Comparison of ENCODE assay signal across 9 mouse cellular contexts in genomic region chr1:74069085-74069835, GRCm38 (mm10). TPM values are rescaled to one million over a fixed set of nuclear protein-coding genes. Genes with fewer than 3 reads are reported as not detected.
DNase-seq lines count a peak whose midpoint lies in the region; ATAC-seq and TF ChIP-seq lines count a peak whose summit lies in the region.
"Had no signal": no experiment of that assay in that cellular context is flagged by ENCODE, and none has a peak within 500 bp of the region (broad histone marks: within the 10 kb centered on the region; RNA-seq: fewer than 3 reads in every experiment).

No protein-coding gene starts in this region.

- peak overlapping the region; percentile 76 for H3K4me2 ChIP-seq in heart, embryonic 14.5 days (ENCODE audit: low read length)
- H3K4me2 ChIP-seq in midbrain, embryonic 12.5 days (replicated peaks) = peak overlapping the region; percentile 53; the same call in 1 of the 2 replicates

- H3K27ac ChIP-seq in heart, embryonic 14.5 days (replicated peaks in 1 of 2; ENCODE audit: control insufficient read depth in 1 of 2, insufficient read depth in 1 of 2, low read depth in 2 of 2, low read length in 2 of 2) = peak overlapping the region; percentile 66 to 89
- no peak overlapping the region for H3K27ac ChIP-seq in midbrain, embryonic 12.5 days (replicated peaks)

- WGBS in heart, embryonic 14.5 days = 34% methylated on average over 9 of the region's 9 CpGs
- 49% methylated on average over 9 of the region's 9 CpGs for WGBS in midbrain, embryonic 12.5 days

- CTCF ChIA-PET in Patski (lab: Charles Lee) = interaction anchor here (0.8 kb wide), 1 partner anchor 13 kb away, joined by 5 read pairs; no protein-coding TSS in a partner anchor

- no peaks in the 10 kb centered on the region for H3K9me3 ChIP-seq in heart, embryonic 14.5 days (ENCODE audit: control insufficient read depth, low read length)
- no peaks in the 10 kb centered on the region for H3K9me3 ChIP-seq in midbrain, embryonic 12.5 days

- peaks cover 31 to 37% of the 10 kb centered on the region in 2 experiments for H3K4me1 ChIP-seq in heart, embryonic 14.5 days (ENCODE audit: control insufficient read depth in 2 of 2, insufficient read depth in 2 of 2, low read length in 2 of 2)
- H3K4me1 ChIP-seq in midbrain, embryonic 12.5 days = peaks cover 16% of the 10 kb centered on the region

- peak overlapping the region; percentile 59 to 74 for H3K4me3 ChIP-seq in heart, embryonic 14.5 days (ENCODE audit: control insufficient read depth in 1 of 2, insufficient read depth in 1 of 2, low read depth in 1 of 2, low read length in 2 of 2)
- no peak overlapping the region for H3K4me3 ChIP-seq in midbrain, embryonic 12.5 days

- H3K36me3 ChIP-seq in heart, embryonic 14.5 days (ENCODE audit: control insufficient read depth, insufficient read depth, low read length) = no peaks in the 10 kb centered on the region; the same call in 1 of the 2 replicates
- no peaks in the 10 kb centered on the region for H3K36me3 ChIP-seq in midbrain, embryonic 12.5 days

- POLR2A ChIA-PET in Patski (lab: Charles Lee) = interaction anchor here (0.6 to 1.3 kb wide), 5 partner anchors 9 to 111 kb away, joined by 3 to 6 read pairs (median 3); no protein-coding TSS in a partner anchor

- TF ChIP-seq CTCF in Patski (IDR thresholded peaks at IDR 0.05) = no peak

- in situ Hi-C loops in Patski (cut with MboI; ENCODE audit: low pct_unique_long_range_greater_than_20kb) = no loop called here

- ATAC-seq in Patski = peak; percentile 23
- ATAC-seq in heart, embryonic 14.5 days (ENCODE audit: insufficient number of reproducible peaks, insufficient read depth, low FRiP score, low read depth) = no peak
- no peak for ATAC-seq in midbrain, embryonic 12.5 days (ENCODE audit: low FRiP score, low read depth)
- no peak for ATAC-seq in erythroid progenitor cell, adult 5-6 weeks (replicated peaks; ENCODE audit: low FRiP score, poor library complexity, severe bottlenecking)

- DNase-seq in Patski (ENCODE audit: low read depth, low spot score) = no peak
- DNase-seq in embryo, embryonic 11 days = peak; percentile 64
- DNase-seq in kidney, postnatal 10 days = peak; percentile 70
- DNase-seq in thymus, postnatal 25 days = no peak
- DNase-seq in T-cell, adult 2 months (ENCODE audit: low spot score) = no peak

- peak overlapping the region; percentile 82 for H3K9ac ChIP-seq in heart, embryonic 14.5 days (ENCODE audit: low read length)
- no peak overlapping the region for H3K9ac ChIP-seq in midbrain, embryonic 12.5 days (replicated peaks)

- no peaks in the 10 kb centered on the region for H3K27me3 ChIP-seq in Patski
- no peaks in the 10 kb centered on the region for H3K27me3 ChIP-seq in heart, embryonic 14.5 days (ENCODE audit: control insufficient read depth, insufficient read depth, low read length)
- peaks cover 48% of the 10 kb centered on the region for H3K27me3 ChIP-seq in midbrain, embryonic 12.5 days

RNA-seq across cellular contexts. Expression of gene Tns1, which starts 55.0 kb away (rescaled TPM):
- polyA plus RNA-seq in Patski (2021) = 393 TPM
- polyA plus RNA-seq in heart, embryonic 14.5 days (2014; fragmentation: Nextera tagmentation; extraction: Ambion mirVana) = 125 and 142 TPM in 2 replicates
- 17.1 and 21.0 TPM in 2 replicates for polyA plus RNA-seq in midbrain, embryonic 12.5 days (2016; fragmentation: Nextera tagmentation; extraction: Ambion mirVana)
- total RNA-seq in erythroid progenitor cell, adult 5-6 weeks (2015; ENCODE audit: low replicate concordance) = 20.5 and 21.6 TPM in 2 replicates
- total RNA-seq in erythroid progenitor cell, adult 5-6 weeks (2017; ENCODE audit: low replicate concordance) = 20.0 and 49.5 TPM in 2 replicates

RNA-seq across cellular contexts. Expression of gene Rufy4, which starts 56.1 kb away (rescaled TPM):
- 0.72 TPM for polyA plus RNA-seq in Patski (2021)
- polyA plus RNA-seq in heart, embryonic 14.5 days (2014; fragmentation: Nextera tagmentation; extraction: Ambion mirVana) = 0.22 and 0.39 TPM in 2 replicates
- 0.37 and 0.67 TPM in 2 replicates for polyA plus RNA-seq in midbrain, embryonic 12.5 days (2016; fragmentation: Nextera tagmentation; extraction: Ambion mirVana)
- not detected in 2 replicates for total RNA-seq in erythroid progenitor cell, adult 5-6 weeks (2015; ENCODE audit: low replicate concordance)
- 0.13 TPM in 1 of 2 replicates, not detected in the other for total RNA-seq in erythroid progenitor cell, adult 5-6 weeks (2017; ENCODE audit: low replicate concordance)
- polyA plus RNA-seq: cortical plate, adult 2 months had no signal

Comparison
In these comparisons a context has a peak if more than half of its experiments do, and no peak if none do; other contexts are left out.
1. DNase-seq: peak in embryo, embryonic 11 days (single experiment) and kidney, postnatal 10 days (single experiment); none in Patski (single experiment), thymus, postnatal 25 days (single experiment) and T-cell, adult 2 months (single experiment).